Mouse (Mus musculus): ENCODE measurements around the gene Uchl3. TPM values are rescaled to one million over a fixed set of nuclear protein-coding genes. Genes with fewer than 3 reads are reported as not detected.

Uchl3 gene
- 52.8 to 63.4 TPM (median 56.8 TPM) in 4 replicates for total RNA-seq (2023)

DNA sequence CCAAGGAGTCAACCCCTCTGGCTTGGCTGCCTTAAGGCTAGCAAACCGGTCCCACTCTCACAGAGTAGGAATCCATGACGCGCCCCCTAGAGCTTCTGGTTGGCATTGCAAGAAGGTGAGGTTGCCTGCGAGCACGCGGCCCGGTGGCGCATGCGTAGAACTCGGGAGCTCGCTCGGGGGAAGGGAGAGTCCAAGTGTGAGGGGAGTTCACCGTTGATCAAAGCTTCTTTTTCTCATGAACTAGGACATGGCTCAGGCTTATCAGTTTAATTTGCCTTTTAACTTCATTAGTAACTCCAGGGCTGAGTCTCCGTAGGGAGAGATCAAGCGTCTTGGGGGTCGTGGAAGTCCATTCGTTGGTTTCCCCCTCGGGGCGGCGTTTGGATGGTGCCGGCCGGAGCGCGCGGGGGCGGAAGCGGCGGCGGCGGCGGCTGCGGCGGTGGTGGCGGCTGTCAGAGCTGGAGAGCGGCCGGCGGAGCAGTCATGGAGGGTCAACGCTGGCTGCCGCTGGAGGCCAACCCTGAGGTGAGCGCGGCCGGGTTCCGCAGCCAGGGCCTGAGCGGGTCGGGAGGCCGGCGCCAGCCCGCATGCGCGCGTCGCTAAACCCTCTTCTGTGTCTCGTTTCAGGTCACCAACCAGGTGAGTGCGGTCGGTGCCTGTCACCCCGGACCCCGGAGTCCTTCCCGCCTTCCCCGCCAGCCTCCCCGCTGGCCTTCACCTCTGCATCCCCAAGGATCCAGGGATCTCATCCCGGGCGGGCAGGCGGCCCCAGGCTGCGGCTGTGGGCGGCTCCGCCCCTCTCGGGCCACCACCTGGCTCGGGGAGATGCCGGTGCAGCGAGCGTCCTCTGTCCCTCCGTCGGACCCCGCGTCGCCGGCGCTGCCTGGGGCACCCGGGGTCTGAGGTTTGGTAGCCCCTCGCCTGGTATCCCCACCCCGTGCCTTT is at the start of gene Uchl3:
Gene Uchl3 (plus strand): TSS at position 387 of the 945 bp plus-strand sequence.

DNA sequence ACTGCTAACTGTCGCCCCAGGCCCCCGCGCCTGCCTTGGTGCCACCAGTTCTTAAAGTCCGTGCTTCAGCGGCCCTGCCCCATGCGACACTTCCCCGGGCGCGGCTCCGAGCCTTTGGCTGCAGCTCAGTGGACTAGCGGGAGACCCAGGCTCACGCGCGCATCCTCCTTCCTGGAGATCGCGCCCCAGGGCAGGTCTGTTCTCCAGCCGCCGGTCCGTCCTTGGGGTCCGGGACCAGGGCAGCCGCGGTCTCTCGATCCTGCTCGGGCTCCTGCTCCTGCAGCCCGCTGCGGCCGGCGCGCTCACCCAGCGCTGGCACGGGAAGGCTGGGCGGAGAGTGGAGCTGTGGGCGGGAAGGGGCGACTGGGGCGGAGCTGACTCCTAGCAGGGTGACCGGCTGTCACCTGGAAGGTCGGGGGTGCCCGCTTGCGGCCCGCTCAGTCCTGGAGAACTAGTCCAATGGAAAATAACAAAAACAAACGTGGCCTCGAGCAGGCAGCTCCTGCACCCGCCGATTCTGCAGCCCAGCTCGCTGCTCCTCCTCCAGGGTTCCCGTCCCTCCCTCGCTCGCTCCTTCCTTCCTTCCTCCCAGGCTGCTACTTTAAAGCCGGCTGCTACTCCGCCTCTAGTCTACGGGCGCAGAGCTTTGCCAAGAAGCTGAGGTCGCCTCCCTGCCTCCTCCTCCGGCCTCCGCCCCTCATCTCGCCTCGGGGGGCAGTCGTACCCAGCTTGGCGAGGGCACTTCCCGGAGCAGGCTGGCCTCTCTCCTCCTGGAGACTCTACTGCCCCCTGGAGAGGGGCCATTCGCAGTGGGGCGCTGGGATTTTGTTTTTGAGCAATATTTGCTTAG is 45.0 kb upstream of the Uchl3 start, which contains the start of gene Tbc1d4:
Gene Tbc1d4 (minus strand): TSS at position 673 of the 850 bp plus-strand sequence.

GRCm38 (mm10) chr14:101640153-101640843 is 13.5 kb upstream of the Uchl3 start, which contains the start of gene Commd6:
Gene Commd6 (minus strand): TSS chr14:101640686.

GRCm38 (mm10) chr14:101729237-101729971 is 75.6 kb downstream of the Uchl3 start, which contains the start of the genes Gm9922 and Lmo7:
Gene Gm9922 (minus strand): TSS chr14:101729814.
Gene Lmo7 (plus strand): TSS chr14:101729957.

Other genes starting within 250 kb of the Uchl3 start
- gene Tbc1d4, start 44.8 kb upstream of the Uchl3 start, total RNA-seq (2023) = 0.30 to 1.4 TPM (median 0.73 TPM) in 4 replicates
- gene Commd6, start 13.3 kb upstream of the Uchl3 start, total RNA-seq (2023) = 41.7 to 57.8 TPM (median 49.7 TPM) in 4 replicates
- gene Gm9922, start 75.8 kb downstream of the Uchl3 start, total RNA-seq (2023) = not detected in 4 replicates
- 0.27 to 2.2 TPM (median 0.90 TPM) in 4 replicates for gene Lmo7, start 76.0 kb downstream of the Uchl3 start, total RNA-seq (2023)

All from B cell, adult 62 days (primary cell).